Mouse (Mus musculus) skeletal muscle tissue, postnatal 0 days (tissue): ENCODE data around the gene Uox. TPM values are rescaled to one million over a fixed set of nuclear protein-coding genes. Genes with fewer than 3 reads are reported as not detected.

ENCODE experiments used
- polyA plus RNA-seq: library from polyadenylated mRNA; unstranded; fragments of >200 nt; fragmentation: Nextera tagmentation; extraction: Ambion mirVana; gene quantifications from 2 replicates; pipeline ENCODE4 v1.2.1, GENCODE M21; 2015

Gene Uox
- polyA plus RNA-seq, result 0.12 TPM in 1 of 2 replicates, not detected in the other

GRCm38 (mm10) chr3:146570148-146570782, at the start of gene Uox:
TSS of gene Uox (plus strand) at chr3:146570426.

GRCm38 (mm10) chr3:146520798-146521651, 49.2 kb upstream of the Uox start, which contains the start of gene Rpf1:
TSS of gene Rpf1 (minus strand) at chr3:146521429.

DNA sequence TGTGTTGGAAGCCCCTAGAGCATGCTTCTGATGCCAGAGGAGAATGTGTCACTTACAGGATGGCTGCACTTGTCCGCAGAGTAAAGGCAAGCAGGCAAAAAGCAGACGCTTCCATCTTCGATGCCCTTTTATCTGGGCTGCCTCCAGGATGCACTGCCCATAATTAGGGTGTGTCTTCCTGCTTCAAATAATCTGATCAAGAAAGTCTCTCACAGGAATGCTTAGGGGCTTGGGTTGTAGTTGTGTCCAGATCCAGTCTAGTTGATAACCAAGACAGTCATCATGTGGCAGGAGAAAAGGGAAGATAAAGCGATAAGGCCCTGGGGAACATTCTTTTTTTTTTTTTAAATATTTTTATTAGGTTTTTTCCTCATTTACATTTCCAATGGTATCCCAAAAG, 45.3 kb downstream of the Uox start, which contains the start of gene Dnase2b:
Gene Dnase2b (minus strand): TSS at position 101 of the 400 bp plus-strand sequence.

GRCm38 (mm10) chr3:146651217-146651616, 81.0 kb downstream of the Uox start, which contains the start of gene 4930503B20Rik:
TSS of gene 4930503B20Rik (minus strand) at chr3:146651317.

Other genes with a start within 250 kb of the Uox start
- gene Ssx2ip, start 165.8 kb upstream of the Uox start, polyA plus RNA-seq, result 13.5 and 14.6 TPM in 2 replicates
- gene Ctbs, start 120.6 kb upstream of the Uox start, polyA plus RNA-seq, result 8.8 and 9.6 TPM in 2 replicates
- 2.3 and 3.5 TPM in 2 replicates for gene Spata1, start 70.7 kb upstream of the Uox start, polyA plus RNA-seq
- 904 and 989 TPM in 2 replicates for gene Gng5, start 70.6 kb upstream of the Uox start, polyA plus RNA-seq
- gene Rpf1, start 49.0 kb upstream of the Uox start, polyA plus RNA-seq, result 27.6 and 29.6 TPM in 2 replicates
- not detected in 2 replicates for gene Dnase2b, start 45.2 kb downstream of the Uox start, polyA plus RNA-seq
- not detected in 2 replicates for gene 4930503B20Rik, start 80.9 kb downstream of the Uox start, polyA plus RNA-seq
- gene Samd13, start 115.2 kb downstream of the Uox start, polyA plus RNA-seq, result 0.79 and 1.4 TPM in 2 replicates
- 32.6 and 32.7 TPM in 2 replicates for gene Prkacb, start 242.6 kb downstream of the Uox start, polyA plus RNA-seq